Mouse (Mus musculus): ENCODE data around the gene Cdc42bpg. TPM values are rescaled to one million over a fixed set of nuclear protein-coding genes. Genes with fewer than 3 reads are reported as not detected.

Cdc42bpg gene
- polyA plus RNA-seq, 1 experiment, result 60.5 TPM

- H3K36me3 ChIP-seq (ENCODE audit: control insufficient read depth, insufficient read depth, low read length, poor library complexity, severe bottlenecking), result no peaks in the 10 kb centered on the region
- no peaks in the 10 kb centered on the region for H3K9me3 ChIP-seq (replicated peaks; ENCODE audit: control insufficient read depth, insufficient read depth, low read length, poor library complexity, severe bottlenecking)
- H3K9ac ChIP-seq (ENCODE audit: low read depth, poor library complexity, severe bottlenecking), result no peak overlapping the region
- no peak for TF ChIP-seq EP300 (IDR thresholded peaks at IDR 0.05; ENCODE audit: insufficient read depth, low read depth, low read length)
- TF ChIP-seq CTCF (IDR thresholded peaks at IDR 0.05; ENCODE audit: low read depth, low read length), result no peak
- TF ChIP-seq POLR2A (IDR thresholded peaks at IDR 0.05; ENCODE audit: insufficient read depth, low read length), result no peak
- H3K4me3 ChIP-seq (ENCODE audit: low read depth, low read length), result no peak overlapping the region
- no peaks in the 10 kb centered on the region for H3K27me3 ChIP-seq (ENCODE audit: control insufficient read depth, insufficient read depth, low read length, poor library complexity, severe bottlenecking)
- no peak overlapping the region for H3K27ac ChIP-seq (ENCODE audit: insufficient read depth, low read length)
- H3K4me1 ChIP-seq (ENCODE audit: control insufficient read depth, insufficient read depth, low read length), result no peaks in the 10 kb centered on the region
These were observed 42.1 kb upstream of the Cdc42bpg start for GRCm38 (mm10) chr19:6264200-6264599.

DNA sequence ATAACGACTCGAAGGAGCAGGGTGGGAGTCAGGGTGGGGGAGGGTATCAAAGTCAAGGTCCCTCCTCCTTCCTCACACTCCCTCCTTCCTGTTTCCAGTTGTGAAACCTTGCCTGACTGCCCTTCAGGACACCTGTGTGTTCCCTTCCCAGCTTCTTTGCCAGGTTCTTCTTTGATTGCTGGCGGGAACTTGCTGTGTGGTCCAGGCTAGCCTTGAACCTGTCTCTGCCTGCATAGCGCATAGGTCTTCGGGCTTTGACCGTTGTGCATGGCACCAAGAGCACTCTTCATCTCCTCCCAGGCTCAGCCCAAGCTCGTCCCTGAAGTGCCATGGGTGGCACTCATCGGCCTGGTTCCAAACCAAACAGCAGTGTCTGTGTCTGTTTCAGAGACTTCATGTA lies 41.3 kb upstream of the Cdc42bpg start:
- H3K27ac ChIP-seq (ENCODE audit: insufficient read depth, low read length), result no peak overlapping the region
- H3K4me1 ChIP-seq (ENCODE audit: control insufficient read depth, insufficient read depth, low read length), result peaks cover 2% of the 10 kb centered on the region
- no peaks in the 10 kb centered on the region for H3K36me3 ChIP-seq (ENCODE audit: control insufficient read depth, insufficient read depth, low read length, poor library complexity, severe bottlenecking)
- no peak overlapping the region for H3K9ac ChIP-seq (ENCODE audit: low read depth, poor library complexity, severe bottlenecking)
- no peaks in the 10 kb centered on the region for H3K27me3 ChIP-seq (ENCODE audit: control insufficient read depth, insufficient read depth, low read length, poor library complexity, severe bottlenecking)
- no peak overlapping the region for H3K4me3 ChIP-seq (ENCODE audit: low read depth, low read length)
- H3K9me3 ChIP-seq (replicated peaks; ENCODE audit: control insufficient read depth, insufficient read depth, low read length, poor library complexity, severe bottlenecking), result no peaks in the 10 kb centered on the region
- TF ChIP-seq POLR2A (IDR thresholded peaks at IDR 0.05; ENCODE audit: insufficient read depth, low read length) (no peak), CTCF (IDR thresholded peaks at IDR 0.05; ENCODE audit: low read depth, low read length) (no peak), EP300 (IDR thresholded peaks at IDR 0.05; ENCODE audit: insufficient read depth, low read depth, low read length) (no peak)

DNA sequence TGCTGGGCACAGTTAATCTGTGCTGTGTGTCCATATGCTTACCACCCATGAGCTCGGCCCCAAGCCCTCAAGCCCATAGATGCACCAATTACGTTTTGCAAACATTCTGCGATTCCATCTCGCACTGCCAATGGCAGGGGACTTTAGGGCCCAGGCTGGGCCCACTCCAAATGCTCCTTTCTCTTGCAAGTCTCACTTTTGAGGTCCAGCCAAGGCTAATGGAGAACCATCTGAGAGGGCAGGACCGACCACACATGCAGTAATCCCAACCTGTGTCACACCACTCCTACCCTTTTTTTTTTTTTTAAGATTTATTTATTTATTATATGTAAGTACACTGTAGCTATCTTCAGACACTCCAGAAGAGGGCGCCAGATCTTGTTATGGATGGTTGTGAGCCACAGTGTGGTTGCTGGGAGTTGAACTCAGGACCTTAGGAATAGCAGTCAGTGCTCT lies 40.5 kb upstream of the Cdc42bpg start:
- Histone ChIP-seq H3K27ac (ENCODE audit: insufficient read depth, low read length) (no peak overlapping the region), H3K4me1 (ENCODE audit: control insufficient read depth, insufficient read depth, low read length) (peaks cover 6% of the 10 kb centered on the region), H3K9me3 (replicated peaks; ENCODE audit: control insufficient read depth, insufficient read depth, low read length, poor library complexity, severe bottlenecking) (no peaks in the 10 kb centered on the region), H3K27me3 (ENCODE audit: control insufficient read depth, insufficient read depth, low read length, poor library complexity, severe bottlenecking) (no peaks in the 10 kb centered on the region), H3K36me3 (ENCODE audit: control insufficient read depth, insufficient read depth, low read length, poor library complexity, severe bottlenecking) (no peaks in the 10 kb centered on the region), H3K9ac (ENCODE audit: low read depth, poor library complexity, severe bottlenecking) (no peak overlapping the region), H3K4me3 (ENCODE audit: low read depth, low read length) (no peak overlapping the region)
- TF ChIP-seq CTCF (IDR thresholded peaks at IDR 0.05; ENCODE audit: low read depth, low read length) (no peak), EP300 (IDR thresholded peaks at IDR 0.05; ENCODE audit: insufficient read depth, low read depth, low read length) (no peak), POLR2A (IDR thresholded peaks at IDR 0.05; ENCODE audit: insufficient read depth, low read length) (no peak)

DNA sequence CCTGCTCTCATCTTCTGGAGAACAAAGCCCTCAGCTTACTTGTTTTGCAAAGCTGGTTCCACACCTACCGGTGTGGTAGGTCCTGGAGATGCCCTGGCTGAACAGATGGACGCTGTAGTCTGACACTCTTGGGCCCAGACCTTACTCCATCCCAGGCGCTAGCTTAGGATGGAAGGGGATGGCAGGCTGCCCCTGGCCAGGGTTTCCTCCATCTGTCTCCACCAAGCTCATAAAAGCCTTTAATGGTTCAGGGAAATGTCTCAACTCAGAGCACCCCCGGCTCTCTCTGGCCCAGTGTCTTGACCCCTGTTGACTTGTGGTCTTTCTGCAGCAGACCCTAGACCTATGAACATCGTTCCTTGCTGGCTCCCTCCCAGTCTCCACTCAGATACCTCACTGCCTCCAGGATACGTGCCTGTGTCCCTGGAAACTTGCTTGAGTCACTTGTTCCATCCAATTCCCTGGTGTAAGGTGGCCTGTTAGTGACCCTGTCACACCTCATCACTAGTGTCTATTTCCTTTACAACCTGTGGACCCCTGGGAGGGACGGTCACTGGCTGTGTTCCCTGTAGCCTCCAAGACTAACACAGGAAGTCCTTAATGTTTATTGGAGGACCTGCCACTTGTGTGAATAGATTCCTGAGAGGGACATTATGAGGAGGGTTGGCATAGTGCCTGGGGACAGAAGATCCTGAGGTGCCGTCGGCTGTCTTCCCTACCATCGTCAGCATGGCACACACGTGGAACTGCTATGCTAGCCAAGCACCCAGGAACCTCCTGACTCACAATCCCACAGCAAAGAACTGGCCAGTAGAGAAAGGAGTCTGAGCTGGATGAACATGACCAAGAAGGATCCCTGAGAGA lies 38.7 kb upstream of the Cdc42bpg start:
- Histone ChIP-seq H3K4me3 (ENCODE audit: low read depth, low read length) (no peak overlapping the region), H3K9me3 (replicated peaks; ENCODE audit: control insufficient read depth, insufficient read depth, low read length, poor library complexity, severe bottlenecking) (no peaks in the 10 kb centered on the region), H3K9ac (ENCODE audit: low read depth, poor library complexity, severe bottlenecking) (no peak overlapping the region), H3K27me3 (ENCODE audit: control insufficient read depth, insufficient read depth, low read length, poor library complexity, severe bottlenecking) (no peaks in the 10 kb centered on the region), H3K36me3 (ENCODE audit: control insufficient read depth, insufficient read depth, low read length, poor library complexity, severe bottlenecking) (no peaks in the 10 kb centered on the region), H3K4me1 (ENCODE audit: control insufficient read depth, insufficient read depth, low read length) (peaks cover 14% of the 10 kb centered on the region), H3K27ac (ENCODE audit: insufficient read depth, low read length) (no peak overlapping the region)
- TF ChIP-seq EP300 (IDR thresholded peaks at IDR 0.05; ENCODE audit: insufficient read depth, low read depth, low read length), result no peak
- no peak for TF ChIP-seq POLR2A (IDR thresholded peaks at IDR 0.05; ENCODE audit: insufficient read depth, low read length)
- no peak for TF ChIP-seq CTCF (IDR thresholded peaks at IDR 0.05; ENCODE audit: low read depth, low read length)

DNA sequence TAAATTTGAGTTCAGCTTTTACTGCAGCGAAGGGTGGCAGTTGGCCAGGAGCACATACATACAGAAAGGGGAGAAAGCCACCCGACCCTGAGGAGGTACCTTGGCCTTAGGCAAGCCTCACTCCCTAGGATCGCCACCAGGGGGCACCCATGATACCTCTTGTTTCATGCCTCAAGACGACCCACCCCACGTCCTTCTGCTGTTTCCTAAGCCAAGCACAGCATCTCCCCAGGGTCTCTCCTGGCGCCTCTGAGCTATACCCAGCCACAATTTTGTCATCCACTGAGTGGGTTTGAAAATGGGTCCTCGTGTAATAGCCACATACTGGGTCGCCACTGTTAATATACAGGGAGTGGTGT lies 38.1 kb upstream of the Cdc42bpg start:
- Histone ChIP-seq H3K4me3 (ENCODE audit: low read depth, low read length) (no peak overlapping the region), H3K9ac (ENCODE audit: low read depth, poor library complexity, severe bottlenecking) (no peak overlapping the region), H3K36me3 (ENCODE audit: control insufficient read depth, insufficient read depth, low read length, poor library complexity, severe bottlenecking) (no peaks in the 10 kb centered on the region), H3K4me1 (ENCODE audit: control insufficient read depth, insufficient read depth, low read length) (peaks cover 14% of the 10 kb centered on the region), H3K27ac (ENCODE audit: insufficient read depth, low read length) (no peak overlapping the region), H3K9me3 (replicated peaks; ENCODE audit: control insufficient read depth, insufficient read depth, low read length, poor library complexity, severe bottlenecking) (no peaks in the 10 kb centered on the region), H3K27me3 (ENCODE audit: control insufficient read depth, insufficient read depth, low read length, poor library complexity, severe bottlenecking) (no peaks in the 10 kb centered on the region)
- TF ChIP-seq EP300 (IDR thresholded peaks at IDR 0.05; ENCODE audit: insufficient read depth, low read depth, low read length) (no peak), CTCF (IDR thresholded peaks at IDR 0.05; ENCODE audit: low read depth, low read length) (peak; percentile 89), POLR2A (IDR thresholded peaks at IDR 0.05; ENCODE audit: insufficient read depth, low read length) (no peak)

- TF ChIP-seq POLR2A (IDR thresholded peaks at IDR 0.05; ENCODE audit: insufficient read depth, low read length) (no peak), CTCF (IDR thresholded peaks at IDR 0.05; ENCODE audit: low read depth, low read length) (no peak), EP300 (IDR thresholded peaks at IDR 0.05; ENCODE audit: insufficient read depth, low read depth, low read length) (no peak)
- Histone ChIP-seq H3K9me3 (replicated peaks; ENCODE audit: control insufficient read depth, insufficient read depth, low read length, poor library complexity, severe bottlenecking) (no peaks in the 10 kb centered on the region), H3K4me1 (ENCODE audit: control insufficient read depth, insufficient read depth, low read length) (peaks cover 14% of the 10 kb centered on the region), H3K4me3 (ENCODE audit: low read depth, low read length) (no peak overlapping the region), H3K27ac (ENCODE audit: insufficient read depth, low read length) (no peak overlapping the region), H3K27me3 (ENCODE audit: control insufficient read depth, insufficient read depth, low read length, poor library complexity, severe bottlenecking) (no peaks in the 10 kb centered on the region), H3K9ac (ENCODE audit: low read depth, poor library complexity, severe bottlenecking) (no peak overlapping the region), H3K36me3 (ENCODE audit: control insufficient read depth, insufficient read depth, low read length, poor library complexity, severe bottlenecking) (no peaks in the 10 kb centered on the region)
These were observed 37.6 kb upstream of the Cdc42bpg start for GRCm38 (mm10) chr19:6268670-6269132.

Data from ES-Bruce4 (cell line).